Mouse (Mus musculus) thymus, adult 2 months (tissue): ENCODE data around the gene Tex22.

Source experiments
- CTCF ChIP-seq: fragments of 200-500 bp; IDR thresholded peaks from 2 replicates; pipeline ENCODE4 v1.5.1; 2012; ENCODE audit warnings: mild to moderate bottlenecking, control low read depth, low read length, moderate library complexity, borderline replicate concordance; ENCODE audit not compliant: control insufficient read depth, poor library complexity, insufficient read depth; ENCODE audit errors: extremely low read depth
- POLR2A ChIP-seq: fragments of 200-500 bp; IDR thresholded peaks from 2 replicates; pipeline ENCODE4 v1.6.1; 2012; ENCODE audit warnings: mild to moderate bottlenecking, low read length, control low read depth, moderate library complexity; ENCODE audit not compliant: control insufficient read depth, poor library complexity, insufficient read depth; ENCODE audit errors: extremely low read depth

DNA sequence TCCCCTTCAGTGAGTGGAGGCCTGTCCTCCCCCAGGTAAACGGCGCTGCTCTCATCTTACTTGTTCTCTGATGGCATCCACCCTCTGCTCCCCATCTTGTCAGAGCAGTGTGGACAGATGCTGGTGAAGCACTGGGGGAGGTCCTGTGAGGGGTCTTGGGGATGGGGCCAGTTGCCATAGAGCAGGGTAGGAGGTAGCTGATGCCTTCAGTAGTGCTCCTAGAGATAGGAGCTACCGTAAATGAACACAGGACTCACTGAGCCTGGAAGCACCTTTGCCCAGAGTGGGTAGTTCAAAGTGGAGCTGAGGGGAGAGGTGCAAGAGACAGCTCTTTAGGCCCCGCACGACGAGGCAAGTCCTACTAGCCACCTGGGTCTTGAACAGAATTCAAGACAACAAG is 4.9 kb upstream of the Tex22 start:
- TF ChIP-seq CTCF (no peak), POLR2A (no peak)
